Mouse (Mus musculus): ENCODE measurements around the gene Pgap2.

- TF ChIP-seq POLR2A (IDR thresholded peaks at IDR 0.05; ENCODE audit: insufficient read depth, low read length) (no peak), CTCF (IDR thresholded peaks at IDR 0.05; ENCODE audit: low read depth, low read length) (no peak)
These were observed 5.6 kb upstream of the Pgap2 start for GRCm38 (mm10) chr7:102204296-102204857.
